Mouse (Mus musculus) midbrain, postnatal 0 days (tissue): ENCODE measurements around the gene Ror2. TPM values are rescaled to one million over a fixed set of nuclear protein-coding genes. Genes with fewer than 3 reads are reported as not detected.
A peak's percentile ranks its signal among the peaks of the same experiment; 100 is the strongest.

ENCODE experiments used
- ATAC-seq: fragments of 200-750 bp; cut with Nextera tagmentation; 2 replicates; pipeline ENCODE4 v1.8.0; 2017; ENCODE audit warnings: moderate number of reproducible peaks, mild to moderate bottlenecking, moderate TSS enrichment, moderate library complexity; ENCODE audit not compliant: low FRiP score
- DNase-seq: peaks from one replicate; pipeline ENCODE4 v3.0.0-alpha.2; 2015; ENCODE audit warnings: low spot score
- H3K27ac ChIP-seq: fragments of 300-500 bp; sonication (generic); 2 replicates; pipeline ENCODE4 v1.5.1; 2014; ENCODE audit warnings: low read depth, mild to moderate bottlenecking, low read length, mixed read lengths
- H3K27me3 ChIP-seq: fragments of 300-500 bp; sonication (generic); 2 replicates; pipeline ENCODE4 v1.6.1; 2014; ENCODE audit warnings: low read length, control low read depth, mixed read lengths; ENCODE audit not compliant: insufficient read depth
- H3K36me3 ChIP-seq: fragments of 300-500 bp; sonication (generic); 2 replicates; pipeline ENCODE4 v1.6.1; 2014; ENCODE audit warnings: low read length, control low read depth, mixed read lengths; ENCODE audit not compliant: insufficient read depth
- H3K4me1 ChIP-seq: fragments of 300-500 bp; sonication (generic); 2 replicates; pipeline ENCODE4 v1.6.1; 2014; ENCODE audit warnings: mild to moderate bottlenecking, control low read depth, antibody characterized with exemption, low read length, mixed read lengths; ENCODE audit not compliant: insufficient read depth
- H3K4me2 ChIP-seq: fragments of 300-500 bp; sonication (generic); 2 replicates; pipeline ENCODE4 v1.6.1; 2014; ENCODE audit warnings: low read depth, mild to moderate bottlenecking, low read length, mixed read lengths; ENCODE audit not compliant: poor library complexity, severe bottlenecking
- H3K4me3 ChIP-seq: fragments of 300-500 bp; sonication (generic); 2 replicates; pipeline ENCODE4 v1.5.1; 2014; ENCODE audit warnings: low read depth, mild to moderate bottlenecking, low read length, moderate library complexity
- H3K9ac ChIP-seq: fragments of 300-500 bp; sonication (generic); replicated peaks from 2 replicates; pipeline ENCODE4 v1.6.1; 2014; ENCODE audit warnings: mild to moderate bottlenecking, low read length, moderate library complexity, mixed read lengths; ENCODE audit not compliant: poor library complexity, severe bottlenecking
- H3K9me3 ChIP-seq: fragments of 300-500 bp; sonication (generic); 2 replicates; pipeline ENCODE4 v1.6.1; 2016; ENCODE audit warnings: low read length, control low read depth
- CTCF ChIP-seq: IDR thresholded peaks from 2 replicates; pipeline ENCODE4 v1.5.1; 2016; ENCODE audit warnings: antibody characterized with exemption, mild to moderate bottlenecking
- WGBS: fragments of 180-500 bp; shearing (Covaris S2); extraction: QIAGEN DNeasy Blood & Tissue Kit; methylation state at CpG from one replicate; pipeline ENCODE4 v1.1.7; 2014; 5-methylcytosine and 5-hydroxymethylcytosine counted together
- polyA plus RNA-seq: library from polyadenylated mRNA; unstranded; fragments of >200 nt; fragmentation: Nextera tagmentation; extraction: Ambion mirVana; gene quantifications from 2 replicates; pipeline ENCODE4 v1.2.1, GENCODE M21; 2015
- total RNA-seq: library from RNA; depleted of rRNA; stranded (reverse); fragments of >200 nt; gene quantifications from 2 replicates; pipeline ENCODE4 v1.2.3, GENCODE M21; 2014

Ror2 gene
- total and polyA plus RNA-seq, 2 experiments from 2014 or later: 2.0 to 5.8 TPM

DNA sequence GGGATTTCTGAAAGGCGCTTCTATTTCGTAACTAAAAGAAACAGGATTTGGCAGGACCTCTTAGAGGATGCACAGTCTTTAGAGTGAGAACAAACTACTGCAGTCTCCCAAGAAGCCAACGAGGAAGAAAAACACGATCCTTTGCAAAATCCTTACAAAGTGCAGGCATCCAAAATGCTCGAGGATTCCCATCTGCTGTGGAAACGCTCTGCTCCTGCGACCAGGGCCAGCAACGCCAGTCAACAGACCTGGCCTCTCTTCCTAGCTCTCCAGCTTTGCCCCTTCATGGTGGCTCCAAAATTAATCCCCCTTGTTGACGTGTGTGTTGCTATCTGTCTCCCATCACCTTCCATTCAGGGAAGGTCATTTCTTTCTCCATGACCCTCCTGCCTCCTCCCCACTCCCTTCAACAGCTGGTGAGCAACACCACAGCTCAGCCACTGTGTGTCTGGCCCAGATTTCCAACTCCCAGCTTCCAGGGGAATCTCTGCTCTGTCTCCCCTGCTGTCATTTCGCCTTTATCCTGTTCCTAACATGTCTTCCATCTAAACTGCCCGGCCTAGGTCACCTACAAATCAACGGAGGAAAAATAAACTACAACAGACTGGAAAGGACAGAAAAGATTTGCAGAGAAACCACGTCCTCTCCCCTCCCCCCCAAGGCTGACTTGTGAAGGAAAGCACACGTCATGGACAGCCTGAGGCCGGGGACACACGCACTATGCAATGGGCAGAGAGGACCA is 23.2 kb downstream of the Ror2 start:
- TF ChIP-seq CTCF: no peak
- H3K4me3 ChIP-seq: no peak overlapping the region
- 79% methylated on average over 16 of the region's 16 CpGs for WGBS
- no peaks in the 10 kb centered on the region for H3K27me3 ChIP-seq
- H3K4me2 ChIP-seq: no peak overlapping the region
- H3K9me3 ChIP-seq: no peaks in the 10 kb centered on the region
- H3K9ac ChIP-seq: no peak overlapping the region
- no peaks in the 10 kb centered on the region for H3K4me1 ChIP-seq
- H3K36me3 ChIP-seq: no peaks in the 10 kb centered on the region
- DNase-seq (no peak), ATAC-seq (no peak)
- no peak overlapping the region for H3K27ac ChIP-seq

DNA sequence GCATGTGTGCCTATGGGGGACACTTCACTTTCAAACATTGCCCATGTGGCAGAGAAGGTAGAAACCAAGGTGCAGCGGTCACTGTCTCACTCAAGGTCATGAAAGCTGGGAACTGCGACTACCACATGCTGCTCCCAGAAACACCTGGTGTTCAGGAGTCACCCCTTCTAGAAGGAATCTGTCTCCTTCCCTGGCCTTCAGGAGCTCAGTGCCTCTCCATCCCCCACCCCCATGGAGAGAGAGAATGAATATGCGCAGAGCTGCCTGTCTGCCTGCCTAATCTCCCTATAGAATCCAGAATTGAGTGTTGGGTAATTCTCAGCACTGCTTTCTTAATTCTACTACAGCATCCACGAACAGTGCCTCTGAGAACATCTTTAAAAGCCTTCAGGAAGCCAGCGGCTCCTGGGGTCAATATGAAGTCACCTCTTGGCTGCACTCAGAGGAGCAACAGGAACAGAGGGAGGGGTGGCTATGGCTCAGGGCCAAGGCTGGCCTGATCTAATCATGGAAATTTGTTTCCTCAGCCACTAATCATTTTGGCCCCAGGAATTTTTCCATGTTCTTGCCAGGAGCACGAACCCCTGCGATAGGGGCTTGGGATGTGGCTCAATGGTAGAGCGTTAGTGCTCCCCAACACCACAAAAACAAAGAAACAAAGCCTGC is 24.7 kb downstream of the Ror2 start:
- ATAC-seq (no peak), DNase-seq (peak; percentile 38)
- Histone ChIP-seq H3K9me3 (no peaks in the 10 kb centered on the region), H3K4me3 (no peak overlapping the region), H3K9ac (no peak overlapping the region), H3K4me1 (no peaks in the 10 kb centered on the region), H3K4me2 (no peak overlapping the region), H3K27ac (no peak overlapping the region), H3K36me3 (no peaks in the 10 kb centered on the region), H3K27me3 (no peaks in the 10 kb centered on the region)
- WGBS: 57% methylated on average over 8 of the region's 8 CpGs
- TF ChIP-seq CTCF: no peak

DNA sequence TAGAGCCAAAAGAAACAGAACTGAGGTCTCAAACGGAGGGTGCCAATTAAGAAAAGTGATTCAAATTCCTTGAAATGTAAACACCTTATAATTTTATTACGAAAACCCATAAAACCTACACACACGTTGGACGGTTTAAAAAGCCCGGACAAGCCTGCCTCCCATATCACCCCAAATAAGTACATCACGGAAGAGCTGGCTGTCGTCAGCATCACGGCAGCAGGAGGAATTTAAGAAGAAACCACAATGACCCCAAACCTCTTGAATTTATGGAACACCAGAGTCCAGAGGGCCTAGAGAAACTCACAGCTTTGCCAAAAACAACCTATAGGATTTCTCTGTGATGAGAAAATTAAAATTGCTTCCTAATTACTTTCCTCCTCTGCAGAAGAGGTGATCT is 27.0 kb downstream of the Ror2 start:
- Histone ChIP-seq H3K27ac (no peak overlapping the region), H3K4me2 (no peak overlapping the region), H3K4me3 (no peak overlapping the region), H3K9ac (no peak overlapping the region), H3K9me3 (no peaks in the 10 kb centered on the region), H3K27me3 (no peaks in the 10 kb centered on the region; the same call in 1 of the 2 replicates), H3K4me1 (no peaks in the 10 kb centered on the region), H3K36me3 (no peaks in the 10 kb centered on the region)
- TF ChIP-seq CTCF: no peak
- DNase-seq (no peak), ATAC-seq (no peak)
- 81% methylated on average over 8 of the region's 8 CpGs for WGBS

DNA sequence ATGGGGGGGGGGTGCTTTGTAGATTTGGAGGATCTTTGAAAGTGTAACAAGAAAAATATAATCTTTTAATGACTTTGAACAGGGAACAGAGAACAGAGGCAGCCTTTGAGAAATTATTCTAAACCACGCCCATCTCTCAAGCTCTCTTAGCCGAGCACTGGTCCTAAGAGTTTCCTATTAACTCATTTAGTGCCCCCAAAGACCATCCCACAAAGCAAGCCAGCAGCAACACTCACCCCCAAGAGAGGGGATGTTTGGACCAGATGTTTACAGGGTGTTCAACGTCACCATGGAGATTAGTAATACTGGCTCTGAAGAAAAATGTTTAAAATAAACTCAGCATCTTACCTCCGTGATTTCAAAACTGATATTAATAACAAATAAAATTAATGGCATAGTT is 27.4 kb downstream of the Ror2 start:
- Histone ChIP-seq H3K9me3 (no peaks in the 10 kb centered on the region), H3K4me1 (no peaks in the 10 kb centered on the region), H3K36me3 (no peaks in the 10 kb centered on the region), H3K27me3 (no peaks in the 10 kb centered on the region; the same call in 1 of the 2 replicates), H3K4me2 (no peak overlapping the region), H3K27ac (no peak overlapping the region), H3K9ac (no peak overlapping the region), H3K4me3 (no peak overlapping the region)
- WGBS: 57% methylated on average over 4 of the region's 4 CpGs
- DNase-seq (no peak), ATAC-seq (no peak)
- no peak for TF ChIP-seq CTCF

DNA sequence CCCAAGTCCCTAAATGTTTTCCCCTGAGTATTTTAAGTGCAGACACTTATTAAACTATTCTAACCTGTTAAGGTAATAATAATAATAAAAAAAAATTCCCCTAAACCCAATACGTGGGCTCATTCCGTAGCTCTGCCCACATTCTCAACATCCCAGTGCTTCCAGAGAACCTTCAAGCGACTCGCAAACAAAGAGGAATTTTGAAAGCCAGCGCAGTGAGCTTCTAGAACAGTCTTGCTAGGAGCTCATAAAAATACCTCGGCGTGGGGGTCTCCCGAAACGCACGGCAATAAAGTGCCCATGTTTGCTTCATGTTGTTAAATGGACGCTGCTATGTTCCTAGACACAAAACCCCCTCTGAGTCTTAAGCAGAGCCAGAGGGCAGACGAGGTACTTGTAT is 32.7 kb downstream of the Ror2 start:
- H3K27me3 ChIP-seq: no peaks in the 10 kb centered on the region; the same call in 1 of the 2 replicates
- H3K4me3 ChIP-seq: no peak overlapping the region
- ATAC-seq: no peak
- H3K9ac ChIP-seq: no peak overlapping the region
- no peaks in the 10 kb centered on the region for H3K36me3 ChIP-seq
- no peak overlapping the region for H3K4me2 ChIP-seq
- TF ChIP-seq CTCF: no peak
- no peaks in the 10 kb centered on the region for H3K9me3 ChIP-seq
- no peak for DNase-seq
- no peaks in the 10 kb centered on the region for H3K4me1 ChIP-seq
- no peak overlapping the region for H3K27ac ChIP-seq
- 95% methylated on average over 12 of the region's 12 CpGs for WGBS
